Mouse (Mus musculus) testis, adult 2 months (tissue): ENCODE measurements around the gene Sspn.

Experiments used
- CTCF ChIP-seq: fragments of 200-500 bp; IDR thresholded peaks from 2 replicates; pipeline ENCODE4 v1.5.1; 2012; ENCODE audit warnings: low read depth, mild to moderate bottlenecking, inconsistent platforms, low read length, moderate library complexity; ENCODE audit not compliant: control insufficient read depth, insufficient read depth, insufficient replicate concordance
- POLR2A ChIP-seq: fragments of 200-500 bp; IDR thresholded peaks from 2 replicates; pipeline ENCODE4 v1.6.1; 2012; ENCODE audit warnings: low read depth, mild to moderate bottlenecking, inconsistent platforms, low read length, moderate library complexity; ENCODE audit not compliant: control insufficient read depth

GRCm38 (mm10) chr6:145967693-145968092 lies 36.3 kb downstream of the Sspn start:
- TF ChIP-seq CTCF, result no peak
- no peak for TF ChIP-seq POLR2A
